Mouse (Mus musculus): Measurements from ENCODE around the gene Snx10.

Gene Snx10

DNA sequence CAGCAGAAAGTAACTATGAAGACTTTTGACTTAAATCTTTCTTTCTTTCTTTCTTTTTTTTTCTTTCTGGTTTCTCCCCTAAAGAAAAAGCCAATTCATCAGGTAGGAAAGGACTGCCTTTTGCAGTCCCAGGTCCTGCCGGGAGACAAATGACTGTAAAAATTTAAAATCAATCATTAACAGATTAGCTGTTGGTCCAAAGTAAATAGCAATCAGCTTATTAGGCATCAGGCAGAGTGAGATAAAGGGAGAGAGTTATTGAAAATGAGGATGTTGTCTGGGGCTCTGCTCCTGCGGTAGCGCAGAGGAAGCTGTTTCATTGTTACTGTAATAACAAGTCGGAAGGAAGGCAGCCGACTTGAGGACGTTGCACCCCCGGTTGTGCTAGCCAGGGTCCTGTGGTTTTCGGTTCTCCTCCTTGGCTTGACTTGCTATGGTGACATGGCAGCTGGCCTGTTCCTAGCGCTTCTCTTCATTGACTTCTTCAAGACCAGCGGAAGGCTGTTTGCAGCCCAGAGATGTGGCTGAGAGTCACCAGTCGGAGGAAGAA, 112.4 kb downstream of the Snx10 start:
- WGBS: 77% methylated on average over 11 of the region's 11 CpGs

Measured in cerebral cortex, adult 2 months (tissue).